Mouse (Mus musculus): ENCODE results near the gene Tal1.

GRCm38 (mm10) chr4:115083031-115083430, 26.8 kb downstream of the Tal1 start:
- TF ChIP-seq CTCF (IDR thresholded peaks at IDR 0.05; ENCODE audit: extremely low read depth, insufficient read depth, low read length): no peak
- no peak for TF ChIP-seq POLR2A (IDR thresholded peaks at IDR 0.05; ENCODE audit: extremely low read depth, insufficient read depth, low read length)

All from cortical plate, adult 2 months (tissue).